Mouse (Mus musculus) embryo, embryonic 9.5 days (tissue): Measurements from ENCODE around the gene Tspan17.

Experiments
- DNase-seq: peaks from one replicate; pipeline ENCODE4 v3.0.0-alpha.2; 2017; ENCODE audit errors: extremely low spot score

Gene Tspan17

DNA sequence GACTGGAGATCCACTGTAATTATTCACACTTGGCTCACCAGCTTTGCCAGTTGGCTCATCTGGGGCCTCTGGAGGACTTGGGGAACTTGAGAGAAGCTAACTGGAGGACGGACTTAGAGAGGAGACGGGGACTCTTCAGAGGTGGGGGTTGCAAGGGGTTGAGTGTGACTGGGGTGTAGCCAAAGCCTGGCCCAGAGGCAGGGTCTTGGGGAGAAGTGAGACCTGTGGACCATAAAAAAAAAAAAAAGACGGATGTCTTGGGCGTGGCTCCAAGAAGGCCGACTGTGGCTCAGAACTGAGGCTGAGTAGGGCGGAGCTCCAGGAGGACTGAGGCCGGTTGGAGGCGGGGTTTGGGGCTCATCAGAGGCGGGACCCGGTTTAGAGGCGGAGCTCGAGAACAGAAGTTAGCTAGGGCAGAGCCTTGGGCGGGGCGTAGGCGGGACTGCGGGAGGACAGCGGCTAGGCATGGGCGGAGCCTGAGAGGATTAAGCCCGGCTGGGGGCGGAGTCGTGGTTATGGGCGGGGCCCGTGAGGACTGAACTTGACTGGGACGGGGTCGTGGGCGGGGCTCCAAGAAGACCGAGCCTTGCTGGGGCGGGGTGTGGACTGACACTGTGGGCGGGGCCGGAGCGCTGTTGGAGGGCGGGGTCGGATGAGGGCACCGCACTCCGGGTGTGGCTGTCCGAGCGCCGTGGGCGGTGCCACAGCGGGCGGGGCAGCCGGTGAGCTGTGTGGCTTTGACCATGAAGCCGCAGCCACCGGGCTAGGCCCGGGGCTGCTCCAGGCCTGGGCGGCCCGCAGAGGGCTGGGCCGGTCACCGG, at the start of gene Tspan17:
Gene Tspan17 (plus strand): TSS at position 638 of the 821 bp plus-strand sequence.
- DNase-seq = peak; percentile 99

GRCm38 (mm10) chr13:54746110-54746509, 43.1 kb upstream of the Tspan17 start:
- DNase-seq = no peak

- no peak for DNase-seq
These were observed 42.3 kb upstream of the Tspan17 start for GRCm38 (mm10) chr13:54746896-54747295.

DNA sequence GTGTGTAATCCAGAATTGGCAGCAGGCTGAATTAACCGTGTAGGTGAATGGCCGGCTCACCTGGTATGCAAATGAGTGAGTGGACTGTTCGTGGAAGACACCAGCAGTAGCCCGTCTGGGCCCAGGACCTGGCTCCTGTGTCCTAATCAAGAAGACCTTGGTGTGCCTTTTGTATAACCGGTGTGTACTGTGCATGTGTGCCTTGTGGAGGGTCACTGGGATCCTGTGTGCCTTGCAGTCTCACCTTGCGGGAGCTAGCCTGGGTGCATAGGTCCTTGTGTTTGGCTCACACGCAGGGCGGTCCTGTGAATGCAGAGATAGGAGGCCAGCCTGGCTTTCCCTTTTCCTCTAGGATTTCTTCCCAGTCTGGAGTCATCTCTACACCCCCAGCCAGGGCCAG, 41.0 kb upstream of the Tspan17 start:
- no peak for DNase-seq

GRCm38 (mm10) chr13:54748721-54749060, 40.5 kb upstream of the Tspan17 start:
- DNase-seq = no peak

GRCm38 (mm10) chr13:54749061-54749863, 39.9 kb upstream of the Tspan17 start:
- peak; percentile 63 for DNase-seq

DNA sequence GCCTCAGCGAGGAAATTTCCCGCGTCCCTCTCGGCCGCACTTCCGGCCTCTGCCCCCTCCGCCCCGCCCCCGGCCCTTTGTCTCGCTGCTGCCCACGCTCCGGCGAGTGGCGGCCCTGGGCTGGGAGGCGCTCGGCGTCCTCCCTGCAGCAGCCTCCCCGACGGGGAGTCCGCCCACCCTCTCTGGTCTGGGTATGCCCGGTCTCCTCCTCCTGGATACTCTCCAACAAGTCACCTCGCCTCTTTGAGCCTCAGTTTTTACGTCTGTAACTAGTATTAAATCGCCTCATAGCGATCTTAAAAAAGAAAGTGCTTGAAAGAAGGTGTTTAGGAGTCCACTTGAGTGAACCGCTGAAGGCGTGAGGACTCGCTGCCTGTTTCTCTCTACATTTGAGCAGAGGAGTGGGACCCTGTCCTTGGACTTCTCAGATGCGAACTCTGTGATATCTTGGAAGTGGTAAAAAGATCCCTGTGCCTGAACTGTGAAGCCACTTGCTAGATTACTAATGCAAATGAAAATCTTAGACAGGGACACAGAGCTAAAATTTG, 39.2 kb upstream of the Tspan17 start, which contains the start of gene Gprin1:
Gene Gprin1 (minus strand): TSS at position 11 of the 548 bp plus-strand sequence.
- DNase-seq = peak; percentile 52

DNA sequence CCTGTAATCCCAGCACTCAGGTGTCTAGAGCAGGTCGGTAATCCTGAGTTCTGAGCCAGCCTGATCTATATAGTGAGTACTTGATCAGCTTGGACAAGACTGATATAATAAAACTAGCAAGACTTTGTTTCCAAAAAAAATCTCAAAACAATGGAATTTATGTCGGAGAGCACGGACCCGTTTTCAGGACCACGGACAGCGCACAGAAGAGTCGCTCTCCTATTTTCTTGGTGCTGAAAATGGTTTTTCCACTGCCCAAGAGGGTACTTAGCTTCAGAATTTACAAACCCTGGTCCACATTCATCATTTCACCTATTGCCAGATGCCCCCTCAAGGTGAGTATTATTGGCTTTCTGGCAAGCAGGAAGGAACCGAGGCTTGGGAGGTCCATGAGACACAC, 38.5 kb upstream of the Tspan17 start:
- DNase-seq = peak; percentile 48

DNA sequence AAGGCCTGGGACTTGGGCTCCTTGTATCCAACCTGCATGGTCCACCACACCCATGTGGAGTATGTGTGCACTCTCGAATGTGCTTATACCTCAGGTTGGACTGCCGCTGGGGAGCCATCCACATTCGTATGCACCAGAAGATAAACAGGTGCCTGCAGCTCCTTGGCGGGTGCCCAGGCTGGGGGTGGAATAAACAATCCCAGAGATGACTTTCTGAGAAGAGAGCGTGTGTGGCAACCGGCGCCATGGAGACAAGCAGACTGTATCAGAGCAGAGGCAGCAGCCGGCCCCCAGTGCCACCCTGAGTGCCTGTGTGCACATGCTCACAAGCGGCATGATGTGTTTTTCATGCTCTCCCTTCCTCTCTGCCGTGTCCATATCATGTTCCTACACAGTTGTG, 36.5 kb upstream of the Tspan17 start:
- DNase-seq = no peak

GRCm38 (mm10) chr13:54753733-54754132, 35.4 kb upstream of the Tspan17 start:
- no peak for DNase-seq

- no peak for DNase-seq
These were observed 34.8 kb upstream of the Tspan17 start for GRCm38 (mm10) chr13:54754169-54755080.

DNA sequence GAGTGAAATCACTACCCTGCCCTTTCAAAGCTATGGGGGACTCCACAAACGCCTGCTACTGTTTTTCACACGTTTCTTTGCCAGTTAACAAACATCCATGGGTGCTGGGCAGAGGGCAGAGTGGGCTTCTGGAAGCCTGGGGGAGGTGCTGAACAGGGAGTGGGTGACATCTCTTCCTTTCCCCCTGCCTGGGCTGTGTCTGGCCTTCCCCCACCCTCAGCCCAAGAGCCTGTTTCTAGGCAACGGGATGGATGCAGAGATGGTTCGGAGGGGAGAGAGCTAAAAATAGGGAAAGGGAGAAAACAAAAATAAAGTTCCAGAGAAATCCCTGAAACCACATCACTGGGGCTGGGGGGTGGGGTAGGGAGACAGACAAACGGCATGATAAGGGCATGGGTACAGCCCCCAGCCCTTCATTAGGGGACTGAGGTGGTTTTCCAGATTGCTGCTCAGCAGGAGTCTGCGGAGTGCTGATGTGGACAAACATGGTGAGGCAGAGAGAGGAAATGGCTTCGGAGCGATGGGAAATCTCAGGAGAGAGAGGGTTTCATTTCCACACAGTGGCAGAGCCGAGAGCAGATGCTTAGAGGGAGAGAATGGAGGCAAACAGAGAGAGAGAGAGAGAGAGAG, 33.9 kb upstream of the Tspan17 start:
- no peak for DNase-seq

GRCm38 (mm10) chr13:54756156-54756712, 32.9 kb upstream of the Tspan17 start:
- DNase-seq = no peak

GRCm38 (mm10) chr13:54757093-54757830, 31.9 kb upstream of the Tspan17 start:
- no peak for DNase-seq

- DNase-seq = peak; percentile 94
These were observed 31.0 kb upstream of the Tspan17 start for GRCm38 (mm10) chr13:54758045-54758755.

- peak; percentile 7 for DNase-seq
These were observed 30.3 kb upstream of the Tspan17 start for GRCm38 (mm10) chr13:54758756-54759470.

GRCm38 (mm10) chr13:54759496-54759895, 29.7 kb upstream of the Tspan17 start:
- peak; percentile 14 for DNase-seq

DNA sequence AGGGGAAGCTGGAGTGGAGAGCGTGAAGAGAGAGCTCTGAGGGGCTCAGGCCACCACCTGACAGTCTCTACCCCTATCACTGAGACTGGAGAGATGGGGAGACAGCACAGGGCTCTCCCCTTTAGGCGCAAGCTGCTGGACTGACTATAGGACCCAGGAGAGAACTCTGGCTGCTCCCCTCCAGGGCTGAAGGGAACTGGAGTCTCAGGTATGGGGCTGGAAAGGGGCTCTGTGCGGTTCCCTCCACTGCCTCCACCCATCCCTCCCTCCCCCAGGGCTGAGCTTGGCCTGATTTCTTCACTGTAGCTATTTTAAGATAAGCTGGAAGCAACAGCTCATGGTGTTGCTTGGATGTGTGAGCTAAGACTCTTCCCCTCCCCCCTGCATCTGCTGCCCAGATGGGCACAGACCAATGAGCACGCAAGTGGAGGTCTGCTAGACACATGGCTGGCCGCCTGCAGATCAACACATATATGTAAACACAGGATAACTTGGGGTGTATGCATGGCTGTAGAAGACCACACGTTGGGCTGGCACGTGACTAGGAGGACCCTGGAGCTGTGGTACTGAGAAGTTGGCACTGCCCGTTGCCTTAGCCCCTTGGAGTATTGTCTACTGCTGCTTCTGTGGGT, 28.9 kb upstream of the Tspan17 start:
- peak; percentile 6 for DNase-seq
